12 mouse cellular contexts compared by ENCODE assay signal in genomic region chr2:158606511-158606964, GRCm38 (mm10). TPM values are rescaled to one million over a fixed set of nuclear protein-coding genes. Genes with fewer than 3 reads are reported as not detected.
DNase-seq lines count a peak whose midpoint lies in the region; ATAC-seq and TF ChIP-seq lines count a peak whose summit lies in the region.
"Had no signal": no experiment of that assay in that cellular context is flagged by ENCODE, and none has a peak within 500 bp of the region (broad histone marks: within the 10 kb centered on the region; RNA-seq: fewer than 3 reads in every experiment).

No protein-coding gene starts in this region.

- peaks cover 19% of the 10 kb centered on the region; the same call in 1 of the 2 replicates for H3K4me1 ChIP-seq in kidney, embryonic 14.5 days (ENCODE audit: control insufficient read depth, insufficient read depth, low read length)
- no peaks in the 10 kb centered on the region for H3K4me1 ChIP-seq in kidney, adult 2 months (ENCODE audit: control insufficient read depth, insufficient read depth, low read length)
- peaks cover 47% of the 10 kb centered on the region for H3K4me1 ChIP-seq in hindbrain, embryonic 13.5 days (replicated peaks)
- peaks cover 54% of the 10 kb centered on the region for H3K4me1 ChIP-seq in midbrain, embryonic 13.5 days (replicated peaks)

- peak; percentile 74 for ATAC-seq in kidney, embryonic 14.5 days (ENCODE audit: low FRiP score, low TSS enrichment)
- peak; percentile 40; the same call in 1 of the 2 replicates for ATAC-seq in hindbrain, embryonic 13.5 days (ENCODE audit: low FRiP score)
- peak; percentile 67 for ATAC-seq in midbrain, embryonic 13.5 days
- ATAC-seq in inflammation-experienced regulatory T-cells, adult 6 months = no peak

- H3K9me3 ChIP-seq in kidney, embryonic 14.5 days (ENCODE audit: control insufficient read depth, low read length) = no peaks in the 10 kb centered on the region
- H3K9me3 ChIP-seq in hindbrain, embryonic 13.5 days = no peaks in the 10 kb centered on the region
- no peaks in the 10 kb centered on the region for H3K9me3 ChIP-seq in midbrain, embryonic 13.5 days

- no peaks in the 10 kb centered on the region for H3K36me3 ChIP-seq in kidney, embryonic 14.5 days (ENCODE audit: control insufficient read depth, insufficient read depth, low read length)
- H3K36me3 ChIP-seq in kidney, adult 2 months (ENCODE audit: control insufficient read depth, insufficient read depth, low read length) = no peaks in the 10 kb centered on the region
- H3K36me3 ChIP-seq in hindbrain, embryonic 13.5 days = no peaks in the 10 kb centered on the region
- no peaks in the 10 kb centered on the region for H3K36me3 ChIP-seq in midbrain, embryonic 13.5 days

- WGBS in kidney, embryonic 14.5 days = 5% methylated on average over 4 of the region's 4 CpGs
- WGBS in kidney, adult 2 months = 4% methylated on average over 4 of the region's 4 CpGs
- 8% methylated on average over 4 of the region's 4 CpGs for WGBS in hindbrain, embryonic 13.5 days
- WGBS in midbrain, embryonic 13.5 days = 4% methylated on average over 4 of the region's 4 CpGs

- no peak for TF ChIP-seq POLR2A in kidney, adult 2 months (IDR thresholded peaks at IDR 0.05; ENCODE audit: low read depth, low read length)

- peak overlapping the region; percentile 55; the same call in 1 of the 2 replicates for H3K27ac ChIP-seq in kidney, embryonic 14.5 days (ENCODE audit: low read depth, low read length)
- H3K27ac ChIP-seq in kidney, adult 2 months (ENCODE audit: insufficient read depth, low read depth, low read length) = no peak overlapping the region
- peak overlapping the region; percentile 97 for H3K27ac ChIP-seq in hindbrain, embryonic 13.5 days
- peak overlapping the region; percentile 86 for H3K27ac ChIP-seq in midbrain, embryonic 13.5 days

- DNase-seq in kidney, adult 2 months = no peak
- DNase-seq in NIH3T3 (ENCODE audit: low read depth) = peak; percentile 59
- DNase-seq in urinary bladder, postnatal 4 days (ENCODE audit: low spot score in 2 of 2) = no peak
- no peak for DNase-seq in adrenal gland, postnatal 25 days
- DNase-seq: kidney, postnatal 25 days; lung, adult 18-20 months had no signal

- H3K4me3 ChIP-seq in kidney, embryonic 14.5 days (ENCODE audit: low read length) = no peak overlapping the region
- no peak overlapping the region for H3K4me3 ChIP-seq in kidney, adult 2 months (ENCODE audit: insufficient read depth, low read depth, low read length)
- H3K4me3 ChIP-seq in hindbrain, embryonic 13.5 days = peak overlapping the region; percentile 58
- peak overlapping the region; percentile 52 for H3K4me3 ChIP-seq in midbrain, embryonic 13.5 days (replicated peaks)

- H3K4me2 ChIP-seq in kidney, embryonic 14.5 days (replicated peaks; ENCODE audit: low read depth, low read length) = peak overlapping the region; percentile 10; the same call in 1 of the 2 replicates
- H3K4me2 ChIP-seq in hindbrain, embryonic 13.5 days = peak overlapping the region; percentile 67
- H3K4me2 ChIP-seq in midbrain, embryonic 13.5 days (replicated peaks) = peak overlapping the region; percentile 58

- H3K9ac ChIP-seq in kidney, embryonic 14.5 days (ENCODE audit: low read depth, low read length) = no peak overlapping the region
- H3K9ac ChIP-seq in hindbrain, embryonic 13.5 days = peak overlapping the region; percentile 86
- H3K9ac ChIP-seq in midbrain, embryonic 13.5 days (replicated peaks) = peak overlapping the region; percentile 86

- H3K27me3 ChIP-seq in kidney, embryonic 14.5 days (ENCODE audit: control insufficient read depth, insufficient read depth, low read length) = peaks cover 60% of the 10 kb centered on the region
- peaks cover 2% of the 10 kb centered on the region; the same call in 1 of the 2 replicates for H3K27me3 ChIP-seq in kidney, adult 2 months (replicated peaks; ENCODE audit: control insufficient read depth, insufficient read depth, low read length)
- H3K27me3 ChIP-seq in hindbrain, embryonic 13.5 days = peaks cover 66% of the 10 kb centered on the region
- H3K27me3 ChIP-seq in midbrain, embryonic 13.5 days = peaks cover 57% of the 10 kb centered on the region

- no peak for TF ChIP-seq CTCF in kidney, adult 2 months (conservative IDR thresholded peaks at IDR 0.05; ENCODE audit: insufficient read depth, insufficient read length, low read depth, low read length)

RNA-seq across cellular contexts. Expression of gene Slc32a1, which starts 4.0 kb away (rescaled TPM):
- 0.09 and 0.16 TPM in 2 replicates for polyA plus RNA-seq in kidney, embryonic 14.5 days (2014; fragmentation: Nextera tagmentation; extraction: Ambion mirVana)
- polyA plus RNA-seq in kidney, adult 2 months (2012; rRNA removed) = not detected in 2 replicates
- 6.6 and 8.1 TPM in 2 replicates for polyA plus RNA-seq in hindbrain, embryonic 13.5 days (2015; fragmentation: Nextera tagmentation; extraction: Ambion mirVana)
- 6.5 and 8.3 TPM in 2 replicates for polyA plus RNA-seq in midbrain, embryonic 13.5 days (2015; fragmentation: Nextera tagmentation; extraction: Ambion mirVana)
- polyA plus RNA-seq in inflammation-experienced regulatory T-cells, adult 6 months (2017; shearing (Covaris generic)) = not detected
- total RNA-seq in adrenal gland, postnatal 25 days (2021) = not detected in 2 replicates
- polyA plus RNA-seq: gonadal fat pad, adult 2 months; stomach, embryonic 16.5 days had no signal

RNA-seq across cellular contexts. Expression of gene Actr5, which starts 18.1 kb away (rescaled TPM):
- 13.2 and 15.6 TPM in 2 replicates for polyA plus RNA-seq in kidney, embryonic 14.5 days (2014; fragmentation: Nextera tagmentation; extraction: Ambion mirVana)
- polyA plus RNA-seq in kidney, adult 2 months (2012; rRNA removed) = 6.2 and 6.4 TPM in 2 replicates
- polyA plus RNA-seq in hindbrain, embryonic 13.5 days (2015; fragmentation: Nextera tagmentation; extraction: Ambion mirVana) = 12.4 and 12.6 TPM in 2 replicates
- polyA plus RNA-seq in midbrain, embryonic 13.5 days (2015; fragmentation: Nextera tagmentation; extraction: Ambion mirVana) = 10.9 and 14.6 TPM in 2 replicates
- 1 to 10 TPM; 2.5 to 5.2 (median 2.8) TPM for polyA plus RNA-seq in inflammation-experienced regulatory T-cells, adult 6 months (2017; shearing (Covaris generic))
- total RNA-seq in adrenal gland, postnatal 25 days (2021) = 9.9 and 14.8 TPM in 2 replicates

RNA-seq across cellular contexts. Expression of gene Ppp1r16b, which starts 58.7 kb away (rescaled TPM):
- polyA plus RNA-seq in kidney, embryonic 14.5 days (2014; fragmentation: Nextera tagmentation; extraction: Ambion mirVana) = 16.6 and 17.3 TPM in 2 replicates
- polyA plus RNA-seq in kidney, adult 2 months (2012; rRNA removed) = 20.1 and 22.2 TPM in 2 replicates
- polyA plus RNA-seq in hindbrain, embryonic 13.5 days (2015; fragmentation: Nextera tagmentation; extraction: Ambion mirVana) = 8.0 and 8.5 TPM in 2 replicates
- polyA plus RNA-seq in midbrain, embryonic 13.5 days (2015; fragmentation: Nextera tagmentation; extraction: Ambion mirVana) = 8.4 and 8.7 TPM in 2 replicates
- 100 to 1,000 TPM; 106 to 120 (median 115) TPM for polyA plus RNA-seq in inflammation-experienced regulatory T-cells, adult 6 months (2017; shearing (Covaris generic))
- 15.8 and 19.0 TPM in 2 replicates for total RNA-seq in adrenal gland, postnatal 25 days (2021)

Comparison
In these comparisons a context has a peak if more than half of its experiments do, and no peak if none do; other contexts are left out.
1. H3K4me2 ChIP-seq: peak in every context shown above with its lines; median percentile 67 in hindbrain, embryonic 13.5 days; 58 in midbrain, embryonic 13.5 days; 10 in kidney, embryonic 14.5 days.
2. H3K4me3 ChIP-seq: peak in hindbrain, embryonic 13.5 days (single experiment) and midbrain, embryonic 13.5 days (single experiment); none in kidney, embryonic 14.5 days (single experiment) and kidney, adult 2 months (single experiment).